Mouse (Mus musculus) brain, adult 2 months (tissue): ENCODE measurements around the gene Kdm2b.

Experiments used
- DNase-seq: peaks from one replicate; pipeline ENCODE4 v3.0.0; 2011; ENCODE audit warnings: low read depth, low spot score

Kdm2b gene

GRCm38 (mm10) chr5:122894007-122894637 is 95.5 kb downstream of the Kdm2b start:
- DNase-seq: peak; percentile 79

- no peak for DNase-seq
Measured at GRCm38 (mm10) chr5:122893270-122893669, 96.4 kb downstream of the Kdm2b start.

GRCm38 (mm10) chr5:122890396-122890795 is 99.2 kb downstream of the Kdm2b start:
- no peak for DNase-seq

- peak; percentile 66 for DNase-seq
Measured at GRCm38 (mm10) chr5:122888612-122889214, 100.9 kb downstream of the Kdm2b start.

GRCm38 (mm10) chr5:122887926-122888611 is 101.6 kb downstream of the Kdm2b start:
- no peak for DNase-seq

GRCm38 (mm10) chr5:122887033-122887432 is 102.6 kb downstream of the Kdm2b start:
- no peak for DNase-seq

GRCm38 (mm10) chr5:122884594-122885348 is 104.9 kb downstream of the Kdm2b start:
- no peak for DNase-seq

GRCm38 (mm10) chr5:122883652-122884235 is 105.9 kb downstream of the Kdm2b start:
- DNase-seq: no peak

- DNase-seq: no peak
Measured at GRCm38 (mm10) chr5:122883237-122883636, 106.4 kb downstream of the Kdm2b start.

GRCm38 (mm10) chr5:122882256-122883050 is 107.2 kb downstream of the Kdm2b start:
- DNase-seq: peak; percentile 71

GRCm38 (mm10) chr5:122881313-122881712 is 108.3 kb downstream of the Kdm2b start:
- peak; percentile 80 for DNase-seq

- no peak for DNase-seq
Measured at GRCm38 (mm10) chr5:122880241-122880980, 109.2 kb downstream of the Kdm2b start.

- DNase-seq: no peak
Measured at GRCm38 (mm10) chr5:122876671-122877070, 113.0 kb downstream of the Kdm2b start.

GRCm38 (mm10) chr5:122874359-122874758 is 115.3 kb downstream of the Kdm2b start:
- no peak for DNase-seq

GRCm38 (mm10) chr5:122873573-122873972 is 116.0 kb downstream of the Kdm2b start:
- DNase-seq: peak; percentile 93

GRCm38 (mm10) chr5:122872626-122873025 is 117.0 kb downstream of the Kdm2b start:
- DNase-seq: no peak

- no peak for DNase-seq
Measured at GRCm38 (mm10) chr5:122863053-122863452, 126.6 kb downstream of the Kdm2b start.

- DNase-seq: no peak
Measured at GRCm38 (mm10) chr5:122855858-122856257, 133.8 kb downstream of the Kdm2b start.

GRCm38 (mm10) chr5:122852611-122853010 is 137.0 kb downstream of the Kdm2b start:
- no peak for DNase-seq

- DNase-seq: peak; percentile 64
Measured at GRCm38 (mm10) chr5:122850319-122851002, 139.2 kb downstream of the Kdm2b start.
